Mouse (Mus musculus): ENCODE measurements around the gene Slc43a2.

DNA sequence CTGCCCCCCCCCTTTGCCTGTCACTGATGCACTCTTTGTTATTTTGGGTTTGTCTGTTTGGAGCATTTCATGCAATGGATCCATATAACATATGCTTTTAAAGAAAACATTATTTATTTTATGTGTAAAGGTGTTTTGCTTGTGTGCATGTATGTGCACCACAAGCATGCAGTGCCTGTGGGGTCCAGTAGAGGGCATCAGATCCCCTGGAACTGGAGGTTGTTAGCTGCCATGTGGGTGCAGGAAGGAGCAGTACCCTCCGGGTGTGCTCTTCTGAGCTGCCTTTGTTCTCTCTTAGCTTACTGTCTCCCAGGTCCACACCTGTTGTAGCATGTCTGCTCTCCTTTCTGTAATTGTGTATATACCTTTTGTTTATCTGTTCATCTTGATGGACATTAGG, 26.6 kb downstream of the Slc43a2 start:
- TF ChIP-seq POLR2A (IDR thresholded peaks at IDR 0.05; ENCODE audit: insufficient read depth, low read depth, low read length) (no peak), CTCF (IDR thresholded peaks at IDR 0.05; ENCODE audit: insufficient read depth, low read depth, low read length) (no peak)

Measured in olfactory bulb, adult 2 months (tissue).